In the genomic region with DNA sequence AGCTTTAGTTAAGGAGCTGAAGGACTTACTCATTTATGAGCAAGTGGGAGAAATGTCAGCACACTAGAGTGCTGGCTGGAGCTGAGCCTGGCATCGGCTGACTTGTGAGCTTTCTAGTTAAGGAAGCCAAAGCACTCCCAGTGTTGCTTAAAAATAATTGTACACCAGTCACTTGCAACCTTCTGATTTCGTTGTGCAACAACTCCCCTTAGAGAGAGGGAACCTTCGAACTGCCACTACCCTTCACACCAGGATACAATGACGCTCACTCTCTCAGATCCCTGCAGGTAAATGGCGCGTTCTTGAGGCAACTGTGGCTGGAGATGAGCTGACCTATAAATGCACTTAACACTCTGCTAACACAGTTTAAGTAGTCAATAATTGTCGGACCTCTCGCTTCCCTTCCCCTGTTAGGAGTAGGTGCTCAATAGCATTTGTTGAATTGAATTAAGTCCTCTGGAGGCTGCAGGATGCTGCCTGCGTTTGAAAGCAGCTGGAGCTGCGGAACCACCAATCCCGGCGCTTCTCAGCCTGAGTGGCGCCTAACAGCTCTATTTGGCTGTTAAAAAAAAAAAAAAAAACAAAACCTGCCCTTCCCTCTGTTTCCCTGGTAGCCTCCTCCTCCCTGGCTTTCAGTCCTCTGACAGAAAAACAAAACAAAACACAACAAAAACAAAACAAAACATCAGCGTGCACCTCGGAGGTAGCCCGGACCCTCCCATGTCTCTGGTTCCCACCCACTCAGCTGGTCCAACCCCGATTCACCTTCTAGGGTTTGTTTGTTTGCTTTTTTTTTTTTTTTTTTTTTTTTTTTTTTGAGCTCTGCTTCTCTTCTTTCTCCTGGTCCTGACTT, we compare ENCODE assay signal across 8 mouse cellular contexts. TPM values are rescaled to one million over a fixed set of nuclear protein-coding genes. Genes with fewer than 3 reads are reported as not detected.
DNase-seq lines count a peak whose midpoint lies in the region; ATAC-seq and TF ChIP-seq lines count a peak whose summit lies in the region.

No protein-coding gene starts in this region.

- H3K27ac ChIP-seq in heart, adult 2 months, result no peak overlapping the region
- no peak overlapping the region for H3K27ac ChIP-seq in kidney, adult 2 months (ENCODE audit: insufficient read depth, low read depth, low read length)
- H3K27ac ChIP-seq in lung, embryonic 14.5 days (ENCODE audit: low read depth), result no peak overlapping the region

- no peaks in the 10 kb centered on the region for H3K36me3 ChIP-seq in heart, adult 2 months (ENCODE audit: control insufficient read depth, insufficient read depth, low read length)
- no peaks in the 10 kb centered on the region for H3K36me3 ChIP-seq in kidney, adult 2 months (ENCODE audit: control insufficient read depth, insufficient read depth, low read length)
- H3K36me3 ChIP-seq in lung, embryonic 14.5 days (ENCODE audit: insufficient read depth), result no peaks in the 10 kb centered on the region

- no peak overlapping the region for H3K9ac ChIP-seq in heart, adult 2 months (ENCODE audit: low read depth, low read length)
- 0 out of 2 replicates have a peak overlapping the region, but pooled peaks have one; percentile 5 for H3K9ac ChIP-seq in lung, embryonic 14.5 days

- no peaks in the 10 kb centered on the region for H3K79me2 ChIP-seq in heart, adult 2 months (replicated peaks; ENCODE audit: control insufficient read depth, insufficient read depth, low read length)

- H3K4me1 ChIP-seq in heart, adult 2 months (ENCODE audit: control insufficient read depth, insufficient read depth, low read length), result peaks cover 3% of the 10 kb centered on the region; the same call in 1 of the 2 replicates
- H3K4me1 ChIP-seq in kidney, adult 2 months (ENCODE audit: control insufficient read depth, insufficient read depth, low read length), result peaks cover 3% of the 10 kb centered on the region; the same call in 1 of the 2 replicates
- no peaks in the 10 kb centered on the region; the same call in 1 of the 2 replicates for H3K4me1 ChIP-seq in lung, embryonic 14.5 days (ENCODE audit: insufficient read depth)

- peak overlapping the region; percentile 26 for H3K4me3 ChIP-seq in heart, adult 2 months
- no peak overlapping the region for H3K4me3 ChIP-seq in kidney, adult 2 months (ENCODE audit: insufficient read depth, low read depth, low read length)
- H3K4me3 ChIP-seq in lung, embryonic 14.5 days (ENCODE audit: low read depth, low read length), result peak overlapping the region; percentile 19

- peak; percentile 53 to 68 for DNase-seq in frontal cortex, adult 2 months (ENCODE audit: extremely low spot score in 1 of 2, low spot score in 1 of 2)
- no peak for DNase-seq in frontal cortex, postnatal 10 days (ENCODE audit: low spot score in 2 of 2)
- peak; percentile 17 to 42 for DNase-seq in adrenal gland, postnatal 36 days
- peak; percentile 41 to 63 for DNase-seq in heart, adult 2 months
- DNase-seq in kidney, adult 2 months, result peak; percentile 48
- DNase-seq in lung, embryonic 14.5 days, result peak; percentile 61
- DNase-seq in right cerebral cortex, adult 18-20 months, result peak; percentile 62
- DNase-seq in c-Kit-positive CD71-positive TER-119-positive erythroid progenitor cells, embryonic 14.5 days (ENCODE audit: low spot score), result no peak

- no peak; the same call in 1 of the 2 replicates for ATAC-seq in lung, embryonic 14.5 days (ENCODE audit: insufficient read depth)

- no peak for TF ChIP-seq CTCF in heart, adult 2 months (IDR thresholded peaks at IDR 0.05)
- no peak for TF ChIP-seq CTCF in kidney, adult 2 months (conservative IDR thresholded peaks at IDR 0.05; ENCODE audit: insufficient read depth, insufficient read length, low read depth, low read length)
- TF ChIP-seq CTCF in lung, embryonic 14.5 days (IDR thresholded peaks at IDR 0.05; ENCODE audit: low read depth), result no peak

- WGBS in heart, adult 2 months, result 6% methylated on average over 17 of the region's 17 CpGs
- 14% methylated on average over 17 of the region's 17 CpGs for WGBS in kidney, adult 2 months
- WGBS in lung, embryonic 14.5 days, result 5% methylated on average over 17 of the region's 17 CpGs

- H3K27me3 ChIP-seq in heart, adult 2 months (ENCODE audit: control insufficient read depth, insufficient read depth, low read length), result no peaks in the 10 kb centered on the region
- H3K27me3 ChIP-seq in kidney, adult 2 months (replicated peaks; ENCODE audit: control insufficient read depth, insufficient read depth, low read length), result no peaks in the 10 kb centered on the region
- no peaks in the 10 kb centered on the region for H3K27me3 ChIP-seq in lung, embryonic 14.5 days (ENCODE audit: insufficient read depth, low read length)

- H3K4me2 ChIP-seq in lung, embryonic 14.5 days, result peak overlapping the region; percentile 59

- no peaks in the 10 kb centered on the region for H3K9me3 ChIP-seq in lung, embryonic 14.5 days (ENCODE audit: low read depth, low read length)

- intact Hi-C loops in heart, adult 2 months (cut with DNase I), result loop anchor here (2.0 to 5.0 kb wide), 2 partner anchors 36 to 52 kb away; a partner anchor contains a TSS

- TF ChIP-seq POLR2A in heart, adult 2 months (IDR thresholded peaks at IDR 0.05; ENCODE audit: insufficient read depth, low read depth, low read length), result no peak
- no peak for TF ChIP-seq POLR2A in kidney, adult 2 months (IDR thresholded peaks at IDR 0.05; ENCODE audit: low read depth, low read length)

- TF ChIP-seq EP300 in heart, adult 2 months (IDR thresholded peaks at IDR 0.05; ENCODE audit: insufficient read depth, low read depth, low read length), result no peak

RNA-seq across cellular contexts. Expression of a gene that starts 53.2 kb away (rescaled TPM):
- polyA plus RNA-seq in frontal cortex, adult 2 months (2012; rRNA removed), result 0.99 and 1.7 TPM in 2 replicates
- total RNA-seq in adrenal gland, postnatal 36 days (2021), result 1 to 10 TPM; 1.2 TPM
- under 1 TPM; 0.34 to 0.36 TPM for total RNA-seq in heart, adult 2 months (2021)
- 1.00 and 2.4 TPM in 2 replicates for polyA plus RNA-seq in heart, adult 2 months (2012; rRNA removed)
- 0.48 and 1.5 TPM in 2 replicates for polyA plus RNA-seq in kidney, adult 2 months (2012; rRNA removed)
- 0.62 and 1.0 TPM in 2 replicates for polyA plus RNA-seq in lung, embryonic 14.5 days (2014; fragmentation: Nextera tagmentation; extraction: Ambion mirVana)

RNA-seq across cellular contexts. Expression of a gene that starts 53.8 kb away (rescaled TPM):
- polyA plus RNA-seq in frontal cortex, adult 2 months (2012; rRNA removed), result 51.7 and 66.9 TPM in 2 replicates
- 10 to 100 TPM; 21.8 to 34.7 TPM for total RNA-seq in adrenal gland, postnatal 36 days (2021)
- 10 to 100 TPM; 21.3 to 22.3 TPM for total RNA-seq in heart, adult 2 months (2021)
- polyA plus RNA-seq in heart, adult 2 months (2012; rRNA removed), result 6.6 and 10.2 TPM in 2 replicates
- polyA plus RNA-seq in kidney, adult 2 months (2012; rRNA removed), result 4.9 and 6.1 TPM in 2 replicates
- polyA plus RNA-seq in lung, embryonic 14.5 days (2014; fragmentation: Nextera tagmentation; extraction: Ambion mirVana), result 11.2 and 12.7 TPM in 2 replicates

Comparison
In these comparisons a context has a peak if more than half of its experiments do, and no peak if none do; other contexts are left out.
1. DNase-seq: peak in frontal cortex, adult 2 months (2 of 2), adrenal gland, postnatal 36 days (2 of 2), heart, adult 2 months (2 of 2), kidney, adult 2 months (single experiment), lung, embryonic 14.5 days (single experiment) and right cerebral cortex, adult 18-20 months (single experiment); none in frontal cortex, postnatal 10 days (0 of 2) and c-Kit-positive CD71-positive TER-119-positive erythroid progenitor cells, embryonic 14.5 days (single experiment).